11 mouse cellular contexts compared by ENCODE assay signal in the genomic region with DNA sequence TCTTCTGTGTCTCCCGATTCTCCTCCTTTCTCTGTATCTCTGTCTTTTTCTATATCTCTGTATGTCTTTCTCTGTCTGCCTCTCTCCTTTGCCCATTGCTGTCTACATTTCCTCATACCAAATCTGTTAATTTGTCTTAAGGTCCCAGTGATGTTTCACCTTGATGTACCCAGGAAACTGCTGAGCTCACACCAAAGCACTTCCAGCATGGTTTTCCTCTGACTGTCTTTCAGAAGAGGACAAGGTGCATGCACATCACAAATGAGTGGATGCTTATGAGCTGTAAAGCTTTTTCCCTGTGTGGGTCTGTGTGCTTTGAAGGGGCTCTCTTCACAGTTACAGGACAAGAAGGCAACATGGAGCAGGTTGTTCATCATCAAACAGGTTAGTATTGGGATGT.
"Had no signal": no experiment of that assay in that cellular context is flagged by ENCODE, and none has a peak within 500 bp of the region (broad histone marks: within the 10 kb centered on the region; RNA-seq: fewer than 3 reads in every experiment).

No protein-coding gene starts in this region.

- H3K4me1 ChIP-seq: limb, embryonic 10.5 days; midbrain, embryonic 12.5 days had no signal

- H3K27ac ChIP-seq: hindbrain, postnatal 0 days; left cerebral cortex, adult 2 months; limb, embryonic 10.5 days; liver, embryonic 15.5 days; midbrain, embryonic 12.5 days; neural tube, embryonic 13.5 days had no signal

- ATAC-seq: hindbrain, postnatal 0 days; midbrain, embryonic 16.5 days had no signal

- H3K9me3 ChIP-seq: limb, embryonic 10.5 days; liver, embryonic 15.5 days; neural tube, embryonic 13.5 days had no signal

- H3K4me2 ChIP-seq: liver, embryonic 15.5 days; lung, embryonic 14.5 days; midbrain, embryonic 12.5 days; neural tube, embryonic 13.5 days had no signal

- H3K4me3 ChIP-seq: left cerebral cortex, adult 2 months; limb, embryonic 10.5 days; liver, embryonic 15.5 days; midbrain, embryonic 12.5 days; neural tube, embryonic 13.5 days had no signal

- H3K9ac ChIP-seq: liver, embryonic 15.5 days; lung, embryonic 14.5 days; midbrain, embryonic 12.5 days; neural tube, embryonic 13.5 days had no signal

- H3K27me3 ChIP-seq: liver, embryonic 15.5 days; midbrain, embryonic 12.5 days; neural tube, embryonic 13.5 days had no signal

- H3K36me3 ChIP-seq: midbrain, embryonic 12.5 days; neural tube, embryonic 13.5 days had no signal

- DNase-seq: lung, embryonic 14.5 days; retina, postnatal 1 day; right cerebral cortex, postnatal 4 days; spleen, adult 18-20 months had no signal
